Mouse (Mus musculus) frontal cortex, adult 2 months (tissue): ENCODE results near the gene St3gal5. TPM values are rescaled to one million over a fixed set of nuclear protein-coding genes. Genes with fewer than 3 reads are reported as not detected.

ENCODE experiments used
- DNase-seq, 2 experiments: peaks; one replicate each; pipeline ENCODE4 v3.0.0; 2022; ENCODE audit warnings: low spot score in 1 of 2; ENCODE audit errors: extremely low spot score in 1 of 2
- polyA plus RNA-seq: library from polyadenylated mRNA; depleted of rRNA; stranded (reverse); fragments of >200 nt; gene quantifications from 2 replicates; pipeline ENCODE4 v1.2.3, GENCODE M21; 2012; rRNA removed

Gene St3gal5
- polyA plus RNA-seq, 1 experiment = 124 TPM

GRCm38 (mm10) chr6:72196660-72197059, 99.3 kb downstream of the St3gal5 start:
- DNase-seq = no peak

GRCm38 (mm10) chr6:72197515-72197914, 100.1 kb downstream of the St3gal5 start:
- no peak for DNase-seq

- no peak for DNase-seq
Observed at GRCm38 (mm10) chr6:72200595-72201256, 103.3 kb downstream of the St3gal5 start.

- no peak for DNase-seq
Observed at GRCm38 (mm10) chr6:72202732-72203131, 105.3 kb downstream of the St3gal5 start.

- DNase-seq = no peak
Observed at GRCm38 (mm10) chr6:72203279-72203678, 105.9 kb downstream of the St3gal5 start.

Other genes with a start within 250 kb of the St3gal5 start
- 52.4 and 54.8 TPM in 2 replicates for gene Ptcd3, start 188.8 kb upstream of the St3gal5 start, polyA plus RNA-seq
- 15.8 and 18.0 TPM in 2 replicates for gene Polr1a, start 188.5 kb upstream of the St3gal5 start, polyA plus RNA-seq
- 1.5 and 2.3 TPM in 2 replicates for gene Atoh8, start 138.0 kb downstream of the St3gal5 start, polyA plus RNA-seq
- gene Sftpb, start 207.0 kb downstream of the St3gal5 start, polyA plus RNA-seq = not detected in 2 replicates
- 30.2 and 31.8 TPM in 2 replicates for gene Usp39, start 247.6 kb downstream of the St3gal5 start, polyA plus RNA-seq
- 17.7 and 20.0 TPM in 2 replicates for gene 0610030E20Rik, start 249.7 kb downstream of the St3gal5 start, polyA plus RNA-seq